Mouse (Mus musculus) thymus, adult 2 months (tissue): ENCODE measurements around the gene Gm1140. TPM values are rescaled to one million over a fixed set of nuclear protein-coding genes. Genes with fewer than 3 reads are reported as not detected.
"Not testable (repeated sequence)": the region's sequence is repeated elsewhere in the genome, so short reads cannot be mapped to it uniquely, and the experiment has no call there.

Source experiments
- DNase-seq: peaks from one replicate; pipeline ENCODE4 v3.0.0; 2021
- H3K27ac ChIP-seq: fragments of 200-500 bp; 2 replicates; pipeline ENCODE4 v1.5.1; 2012; ENCODE audit warnings: low read length, control low read depth; ENCODE audit not compliant: control insufficient read depth, insufficient read depth
- H3K27me3 ChIP-seq: fragments of 200-500 bp; 2 replicates; pipeline ENCODE4 v1.6.1; 2012; ENCODE audit warnings: mild to moderate bottlenecking, low read length, moderate library complexity, mixed read lengths; ENCODE audit not compliant: control insufficient read depth, insufficient read depth
- H3K36me3 ChIP-seq: fragments of 200-500 bp; 2 replicates; pipeline ENCODE4 v1.6.1; 2012; ENCODE audit warnings: mild to moderate bottlenecking, low read length, moderate library complexity; ENCODE audit not compliant: control insufficient read depth, insufficient read depth
- H3K4me1 ChIP-seq: fragments of 200-500 bp; replicated peaks from 2 replicates; pipeline ENCODE4 v1.6.1; 2012; ENCODE audit warnings: low read length; ENCODE audit not compliant: control insufficient read depth, insufficient read depth
- H3K4me3 ChIP-seq: fragments of 200-500 bp; 2 replicates; pipeline ENCODE4 v1.5.1; 2012; ENCODE audit warnings: mild to moderate bottlenecking, low read length, control low read depth, moderate library complexity; ENCODE audit not compliant: control insufficient read depth, insufficient read depth
- WGBS: fragments of 180-500 bp; shearing (Covaris S2); methylation state at CpG from one replicate; pipeline ENCODE4 v1.1.7; 2018; 5-methylcytosine and 5-hydroxymethylcytosine counted together
- polyA plus RNA-seq: library from polyadenylated mRNA; depleted of rRNA; stranded (reverse); fragments of >200 nt; gene quantifications from 2 replicates; pipeline ENCODE4 v1.2.3, GENCODE M21; 2012; rRNA removed

Gm1140 gene
- polyA plus RNA-seq, result not detected in 2 replicates

GRCm38 (mm10) chrX:67693462-67693861 lies at the start of gene Gm1140:
Gene Gm1140, minus strand, starts transcription at chrX:67693562.
- 100% methylated on average over 2 of the region's 11 CpGs for WGBS
- not testable (repeated sequence) for H3K27ac ChIP-seq, DNase-seq, H3K36me3 ChIP-seq, H3K27me3 ChIP-seq, H3K4me1 ChIP-seq, H3K4me3 ChIP-seq

- not testable (repeated sequence) for H3K4me1 ChIP-seq, DNase-seq, H3K36me3 ChIP-seq, H3K4me3 ChIP-seq, H3K27ac ChIP-seq, H3K27me3 ChIP-seq
- WGBS, result 92% methylated on average over 4 of the region's 10 CpGs
These were observed 2.0 kb upstream of the Gm1140 start, which contains the start of gene Gm14692 for GRCm38 (mm10) chrX:67695398-67695797. Gene Gm14692, plus strand, starts transcription at chrX:67695698.

Other genes with a start within 250 kb of the Gm1140 start
- gene Gm14692, start 2.1 kb upstream of the Gm1140 start, polyA plus RNA-seq, result not detected in 2 replicates
- not detected in 2 replicates for gene 4933436I01Rik, start 227.9 kb upstream of the Gm1140 start, polyA plus RNA-seq